Mouse (Mus musculus) limb, embryonic 14.5 days (tissue): ENCODE measurements around the gene Frmd4b. TPM values are rescaled to one million over a fixed set of nuclear protein-coding genes. Genes with fewer than 3 reads are reported as not detected.

ENCODE experiments used
- ATAC-seq: fragments of 200-750 bp; cut with Nextera tagmentation; 2 replicates; pipeline ENCODE4 v1.8.0; 2017; ENCODE audit warnings: low read depth, moderate number of reproducible peaks, moderate TSS enrichment; ENCODE audit not compliant: low FRiP score
- DNase-seq: peaks from one replicate; pipeline ENCODE4 v3.0.0-alpha.2; 2015; ENCODE audit warnings: low spot score
- H3K27ac ChIP-seq: fragments of 300-500 bp; sonication (generic); replicated peaks from 2 replicates; pipeline ENCODE4 v1.5.1; 2014; ENCODE audit warnings: low read depth, mild to moderate bottlenecking, low read length, moderate library complexity, mixed read lengths
- H3K27me3 ChIP-seq: fragments of 300-500 bp; sonication (generic); 2 replicates; pipeline ENCODE4 v1.6.1; 2014; ENCODE audit warnings: low read length, mixed read lengths; ENCODE audit not compliant: control insufficient read depth, insufficient read depth
- H3K36me3 ChIP-seq: fragments of 300-500 bp; sonication (generic); 2 replicates; pipeline ENCODE4 v1.6.1; 2014; ENCODE audit warnings: mild to moderate bottlenecking, low read length, moderate library complexity, mixed read lengths; ENCODE audit not compliant: control insufficient read depth, insufficient read depth
- H3K4me1 ChIP-seq: fragments of 300-500 bp; sonication (generic); 2 replicates; pipeline ENCODE4 v1.6.1; 2014; ENCODE audit warnings: antibody characterized with exemption, low read length, mixed read lengths; ENCODE audit not compliant: control insufficient read depth, insufficient read depth
- H3K4me2 ChIP-seq: fragments of 300-500 bp; sonication (generic); replicated peaks from 2 replicates; pipeline ENCODE4 v1.6.1; 2014; ENCODE audit warnings: low read depth, mild to moderate bottlenecking, low read length, moderate library complexity; ENCODE audit not compliant: severe bottlenecking
- H3K4me3 ChIP-seq: fragments of 300-500 bp; sonication (generic); replicated peaks from 2 replicates; pipeline ENCODE4 v1.5.1; 2014; ENCODE audit warnings: low read length
- H3K9ac ChIP-seq: fragments of 300-500 bp; sonication (generic); 2 replicates; pipeline ENCODE4 v1.6.1; 2014; ENCODE audit warnings: mild to moderate bottlenecking, low read depth, low read length, moderate library complexity; ENCODE audit not compliant: severe bottlenecking
- H3K9me3 ChIP-seq: fragments of 300-500 bp; sonication (generic); 2 replicates; pipeline ENCODE4 v1.6.1; 2016; ENCODE audit warnings: low read length; ENCODE audit not compliant: control insufficient read depth
- POLR2A ChIP-seq: fragments of 200-500 bp; IDR thresholded peaks from 2 replicates; pipeline ENCODE4 v1.8.0; 2012; ENCODE audit warnings: inconsistent platforms, mild to moderate bottlenecking, moderate library complexity, borderline replicate concordance; ENCODE audit not compliant: insufficient read depth, insufficient read length; ENCODE audit errors: extremely low read depth
- WGBS: fragments of 180-500 bp; shearing (Covaris S2); extraction: QIAGEN DNeasy Blood & Tissue Kit; methylation state at CpG from one replicate; pipeline ENCODE4 v1.1.7; 2014; 5-methylcytosine and 5-hydroxymethylcytosine counted together
- polyA plus RNA-seq, 2 experiments: library from polyadenylated mRNA; depleted of rRNA in 1 of 2; stranded (reverse) in 1 of 2; unstranded in 1 of 2; fragments of >200 nt; fragmentation: Nextera tagmentation in 1 of 2; extraction: Ambion mirVana in 1 of 2; gene quantifications; 2 replicates each; pipeline versions ENCODE4 v1.2.1 to v1.2.3; 2012 to 2014

Gene Frmd4b
- polyA plus RNA-seq, 2 experiments = 13.9 to 14.1 TPM

DNA sequence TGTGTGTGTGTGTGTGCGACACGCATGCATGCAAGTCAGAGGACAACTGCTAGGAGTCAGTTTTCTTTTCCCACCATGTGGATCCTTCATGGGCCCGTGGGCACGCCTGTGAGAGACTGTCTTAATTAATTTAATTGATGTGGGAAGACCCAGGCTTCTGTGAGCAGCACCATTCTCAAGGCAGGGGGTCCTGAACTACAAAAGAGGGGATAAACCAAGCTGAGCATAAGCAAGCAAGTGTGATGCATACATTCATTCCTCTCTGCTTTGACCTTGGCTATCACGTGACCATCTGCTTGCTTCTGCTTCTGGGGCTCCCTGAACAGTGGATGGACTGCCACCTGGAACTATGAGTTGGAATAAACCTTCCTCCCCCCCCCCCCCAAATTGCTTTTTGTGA, 27.1 kb downstream of the Frmd4b start:
- WGBS = 70% methylated on average over 5 of the region's 5 CpGs
- no peak for ATAC-seq
- TF ChIP-seq POLR2A = no peak
- Histone ChIP-seq H3K4me3 (no peak overlapping the region), H3K27ac (no peak overlapping the region), H3K4me2 (no peak overlapping the region), H3K4me1 (no peaks in the 10 kb centered on the region), H3K36me3 (no peaks in the 10 kb centered on the region), H3K9me3 (no peaks in the 10 kb centered on the region), H3K9ac (no peak overlapping the region), H3K27me3 (no peaks in the 10 kb centered on the region)
- no peak for DNase-seq

DNA sequence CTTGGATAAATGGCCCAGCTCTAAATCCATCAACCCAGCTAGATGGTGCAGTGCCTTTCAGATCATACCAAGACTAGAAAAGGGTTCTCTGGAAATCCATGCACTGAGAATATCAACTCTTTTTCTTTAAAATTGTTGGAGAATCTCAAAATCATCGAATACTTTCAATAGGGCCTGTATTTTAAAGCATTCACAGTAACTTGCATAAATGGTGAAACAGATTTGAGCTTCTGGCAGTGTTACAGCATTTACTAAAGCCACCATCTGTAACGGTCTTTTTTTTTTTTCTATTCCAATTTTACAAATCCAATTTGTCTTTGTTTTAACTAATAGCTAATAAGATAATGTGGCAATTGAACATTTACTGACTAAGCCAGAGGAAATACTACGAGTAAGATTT, 27.8 kb downstream of the Frmd4b start:
- no peaks in the 10 kb centered on the region for H3K4me1 ChIP-seq
- H3K4me3 ChIP-seq = no peak overlapping the region
- ATAC-seq (no peak), DNase-seq (no peak)
- no peaks in the 10 kb centered on the region for H3K36me3 ChIP-seq
- no peaks in the 10 kb centered on the region for H3K9me3 ChIP-seq
- H3K9ac ChIP-seq = no peak overlapping the region
- no peak overlapping the region for H3K27ac ChIP-seq
- WGBS = 69% methylated on average over 3 of the region's 3 CpGs
- TF ChIP-seq POLR2A = no peak
- H3K4me2 ChIP-seq = no peak overlapping the region
- H3K27me3 ChIP-seq = no peaks in the 10 kb centered on the region

DNA sequence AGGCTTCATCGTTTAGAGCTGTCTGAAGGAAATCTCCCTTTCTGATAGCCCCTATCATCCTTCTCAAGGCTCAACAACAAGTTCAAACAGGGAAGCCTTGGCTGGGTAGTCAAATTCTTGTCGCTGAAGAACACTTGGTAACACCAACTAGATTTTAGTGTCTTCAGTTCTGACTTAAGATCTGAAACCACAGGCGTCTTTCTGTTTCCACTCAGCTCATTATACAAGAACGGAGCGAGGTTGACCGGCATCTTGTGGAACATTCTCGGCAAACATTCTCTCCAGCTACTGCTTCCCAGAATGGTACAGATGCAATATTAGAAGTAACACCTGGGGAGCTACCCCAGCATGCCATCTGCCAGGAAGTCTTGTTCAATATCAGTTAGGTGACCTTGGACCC, 28.3 kb downstream of the Frmd4b start:
- Histone ChIP-seq H3K36me3 (no peaks in the 10 kb centered on the region), H3K4me3 (no peak overlapping the region), H3K9ac (no peak overlapping the region), H3K27me3 (no peaks in the 10 kb centered on the region), H3K9me3 (no peaks in the 10 kb centered on the region), H3K4me1 (no peaks in the 10 kb centered on the region), H3K4me2 (no peak overlapping the region), H3K27ac (no peak overlapping the region)
- 75% methylated on average over 7 of the region's 7 CpGs for WGBS
- TF ChIP-seq POLR2A = no peak
- no peak for DNase-seq
- ATAC-seq = no peak

DNA sequence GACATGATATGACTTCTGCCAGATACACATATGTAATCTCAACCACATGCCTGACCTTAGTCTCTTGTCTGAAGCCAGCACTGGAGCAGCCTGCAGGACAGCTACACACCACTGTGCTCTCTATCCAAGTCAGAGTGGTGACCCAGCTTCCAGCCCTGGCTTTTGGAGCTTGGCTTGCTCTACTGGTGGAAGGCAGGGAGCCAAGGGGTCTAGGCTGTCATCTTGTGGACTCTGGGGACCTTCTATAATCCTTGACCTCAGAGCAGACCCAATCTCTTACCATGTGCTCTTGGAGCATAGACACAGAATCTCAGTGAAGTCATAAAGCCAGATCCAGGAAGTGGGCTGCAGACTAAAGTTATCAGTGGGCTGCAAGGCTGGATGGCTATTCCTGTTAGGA, 30.7 kb downstream of the Frmd4b start:
- DNase-seq = no peak
- Histone ChIP-seq H3K4me3 (no peak overlapping the region), H3K9me3 (no peaks in the 10 kb centered on the region), H3K4me2 (no peak overlapping the region), H3K4me1 (no peaks in the 10 kb centered on the region), H3K27me3 (no peaks in the 10 kb centered on the region), H3K36me3 (no peaks in the 10 kb centered on the region), H3K9ac (no peak overlapping the region), H3K27ac (no peak overlapping the region)
- ATAC-seq = no peak
- TF ChIP-seq POLR2A = no peak

DNA sequence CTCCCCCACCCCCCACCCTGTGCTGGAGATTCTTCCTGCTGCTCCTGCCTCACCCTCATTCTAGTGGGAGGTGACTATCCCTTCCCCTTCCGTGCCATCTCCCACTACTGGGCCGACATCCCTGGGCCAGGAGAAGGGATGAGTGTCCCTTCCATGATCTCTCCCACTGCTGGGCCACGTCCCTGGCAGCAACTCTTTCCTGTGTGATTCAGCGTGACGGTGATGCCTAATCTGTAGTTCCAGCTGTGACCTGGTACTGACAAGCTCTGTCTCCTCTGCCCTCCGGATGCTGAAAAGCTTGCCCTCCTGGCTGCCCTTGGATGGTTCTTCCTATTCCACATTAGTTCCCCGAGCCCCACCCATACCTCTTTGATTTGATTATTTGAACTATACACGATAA, 31.3 kb downstream of the Frmd4b start:
- ATAC-seq = no peak
- H3K9ac ChIP-seq = no peak overlapping the region
- no peak overlapping the region for H3K4me3 ChIP-seq
- H3K27ac ChIP-seq = no peak overlapping the region
- no peaks in the 10 kb centered on the region for H3K36me3 ChIP-seq
- no peaks in the 10 kb centered on the region for H3K9me3 ChIP-seq
- no peak for TF ChIP-seq POLR2A
- WGBS = 74% methylated on average over 8 of the region's 8 CpGs
- no peaks in the 10 kb centered on the region for H3K4me1 ChIP-seq
- no peaks in the 10 kb centered on the region for H3K27me3 ChIP-seq
- H3K4me2 ChIP-seq = no peak overlapping the region
- DNase-seq = no peak

DNA sequence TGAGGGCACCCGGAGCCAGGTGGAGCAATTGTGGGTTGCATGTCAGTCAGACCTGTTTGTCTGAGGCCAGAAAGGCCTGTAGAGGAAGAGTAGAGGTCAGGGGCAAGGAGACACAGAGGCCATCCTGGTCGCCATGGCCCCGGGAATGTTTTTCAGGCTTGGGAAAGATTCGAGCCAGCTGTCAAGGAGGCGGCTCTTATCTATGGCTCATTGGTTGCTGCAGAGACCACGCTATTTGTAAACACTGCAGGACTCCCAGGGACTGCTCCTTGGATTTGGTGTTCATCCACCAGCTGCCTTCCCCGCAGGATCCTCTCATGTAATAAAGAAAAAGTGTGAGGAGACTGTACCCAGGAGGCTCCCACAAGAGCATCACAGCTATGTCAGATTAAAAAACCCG, 34.6 kb downstream of the Frmd4b start:
- DNase-seq (no peak), ATAC-seq (no peak)
- Histone ChIP-seq H3K9ac (no peak overlapping the region), H3K9me3 (no peaks in the 10 kb centered on the region), H3K27me3 (no peaks in the 10 kb centered on the region), H3K4me1 (no peaks in the 10 kb centered on the region), H3K27ac (no peak overlapping the region), H3K36me3 (no peaks in the 10 kb centered on the region), H3K4me3 (no peak overlapping the region), H3K4me2 (no peak overlapping the region)
- 58% methylated on average over 8 of the region's 8 CpGs for WGBS
- no peak for TF ChIP-seq POLR2A
